Mouse (Mus musculus) kidney, adult 11 months (tissue): ENCODE measurements around the gene Rnf185.
A peak's percentile ranks its signal among the peaks of the same experiment; 100 is the strongest.

Experiments used
- DNase-seq: peaks from one replicate; pipeline ENCODE4 v3.0.0; 2022

Gene Rnf185

DNA sequence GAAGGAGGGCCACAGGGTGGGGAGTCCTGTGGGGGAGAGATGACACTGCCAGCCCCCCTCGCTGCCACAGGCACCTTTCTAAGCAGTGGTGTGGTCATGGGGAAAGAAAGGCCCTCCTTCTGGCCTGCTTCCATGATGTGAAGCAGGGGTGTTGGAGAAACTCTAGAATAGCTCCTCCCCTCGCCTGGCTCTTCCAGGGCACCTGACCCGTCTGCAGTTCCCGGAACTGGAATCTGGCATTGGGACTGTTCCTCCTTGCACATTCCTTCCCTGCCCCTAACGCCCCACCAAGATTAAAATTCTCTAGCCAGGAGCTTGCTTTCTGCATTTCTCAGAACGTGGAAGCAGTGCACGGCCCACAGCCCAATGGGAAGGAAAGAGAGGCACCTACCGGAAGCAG lies 59.6 kb downstream of the Rnf185 start:
- DNase-seq, result peak; percentile 33

- no peak for DNase-seq
These were observed 61.4 kb downstream of the Rnf185 start for GRCm38 (mm10) chr11:3390789-3391188.

GRCm38 (mm10) chr11:3389996-3390395 lies 62.2 kb downstream of the Rnf185 start:
- no peak for DNase-seq

GRCm38 (mm10) chr11:3387482-3388196 lies 64.5 kb downstream of the Rnf185 start:
- DNase-seq, result no peak

- peak; percentile 81 for DNase-seq
These were observed 65.2 kb downstream of the Rnf185 start for GRCm38 (mm10) chr11:3386941-3387368.

GRCm38 (mm10) chr11:3382602-3383594 lies 69.3 kb downstream of the Rnf185 start:
- no peak for DNase-seq

GRCm38 (mm10) chr11:3381148-3381814 lies 70.9 kb downstream of the Rnf185 start:
- DNase-seq, result no peak

GRCm38 (mm10) chr11:3379427-3379826 lies 72.7 kb downstream of the Rnf185 start:
- DNase-seq, result no peak

- DNase-seq, result no peak
These were observed 77.4 kb downstream of the Rnf185 start for GRCm38 (mm10) chr11:3374741-3375140.

DNA sequence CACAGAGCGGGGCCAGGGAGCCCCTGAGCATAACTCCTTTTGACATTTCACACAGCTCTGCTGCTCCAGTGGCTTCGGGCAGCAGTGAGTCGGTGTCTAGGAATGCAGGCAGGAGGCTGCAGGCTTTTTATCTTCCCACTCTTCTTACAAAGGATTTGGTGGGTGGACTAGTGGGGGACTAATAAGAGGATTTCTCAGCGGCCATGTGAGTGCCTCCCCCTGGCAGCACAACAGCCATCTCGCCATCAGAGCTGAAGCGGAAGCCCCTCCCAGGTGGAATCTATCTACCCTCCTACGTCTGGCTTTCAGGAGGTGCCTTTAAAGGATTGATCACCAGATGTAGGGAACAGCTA lies 77.9 kb downstream of the Rnf185 start:
- DNase-seq, result no peak

- peak; percentile 21 for DNase-seq
These were observed 78.4 kb downstream of the Rnf185 start for GRCm38 (mm10) chr11:3373591-3374292.

- DNase-seq, result no peak
These were observed 80.4 kb downstream of the Rnf185 start for GRCm38 (mm10) chr11:3371599-3372295.

GRCm38 (mm10) chr11:3370928-3371598 lies 81.1 kb downstream of the Rnf185 start:
- peak; percentile 78 for DNase-seq

- DNase-seq, result no peak
These were observed 82.0 kb downstream of the Rnf185 start for GRCm38 (mm10) chr11:3370162-3370561.

- DNase-seq, result no peak
These were observed 82.7 kb downstream of the Rnf185 start for GRCm38 (mm10) chr11:3369449-3369848.

DNA sequence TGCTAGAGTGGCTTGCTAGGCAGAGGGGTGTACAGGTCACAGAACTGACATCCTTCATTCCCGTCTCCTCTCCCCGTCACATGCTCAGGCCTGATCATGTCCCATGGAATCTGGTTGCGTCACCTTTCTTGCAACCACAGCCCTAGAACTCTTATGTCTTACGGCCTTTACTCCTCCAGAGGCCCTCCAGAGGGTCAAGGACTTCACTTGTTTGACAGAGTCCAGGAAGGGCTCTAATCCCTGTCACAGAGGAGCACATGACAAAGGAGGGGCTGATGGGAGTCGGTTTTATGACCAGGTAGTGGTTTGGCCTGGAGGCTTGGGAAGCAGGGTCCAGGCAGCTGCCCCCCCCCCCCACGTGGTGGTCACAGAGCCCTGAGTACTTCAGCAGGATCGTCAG lies 83.2 kb downstream of the Rnf185 start:
- DNase-seq, result no peak

GRCm38 (mm10) chr11:3366411-3366810 lies 85.8 kb downstream of the Rnf185 start:
- no peak for DNase-seq
